Mouse (Mus musculus): ENCODE results near the gene Pex11b. TPM values are rescaled to one million over a fixed set of nuclear protein-coding genes. Genes with fewer than 3 reads are reported as not detected.

The Pex11b gene
- polyA plus RNA-seq, 1 experiment, result 62.3 TPM

DNA sequence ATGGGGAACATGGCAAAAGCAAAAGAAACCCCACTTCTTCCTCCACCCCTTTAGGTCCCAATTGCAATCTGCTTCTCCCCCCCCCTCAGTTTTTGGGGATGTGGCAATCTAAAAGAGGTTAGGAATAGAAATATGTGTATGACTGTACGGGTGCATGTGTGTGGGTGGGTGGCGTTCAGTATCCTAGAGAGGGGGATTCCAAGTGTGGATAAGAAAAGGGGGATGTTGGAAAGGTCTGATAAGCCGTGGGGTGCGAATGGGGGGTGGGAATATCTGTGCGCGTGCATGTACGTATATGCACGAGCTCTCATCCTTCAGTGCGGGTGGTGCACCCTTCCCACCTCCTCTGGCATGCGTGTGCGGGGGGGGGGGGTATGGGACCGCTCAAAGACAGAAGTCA, 38.3 kb upstream of the Pex11b start:
- H3K27me3 ChIP-seq (ENCODE audit: control insufficient read depth, insufficient read depth, low read length), result no peaks in the 10 kb centered on the region
- TF ChIP-seq POLR2A (IDR thresholded peaks at IDR 0.05; ENCODE audit: borderline replicate concordance, insufficient read depth, low read length) (no peak), CTCF (IDR thresholded peaks at IDR 0.05; ENCODE audit: borderline replicate concordance, insufficient read depth, low read depth, low read length) (no peak)
- under 1% methylated on average over 12 of the region's 12 CpGs for WGBS
- peak overlapping the region; percentile 73 for H3K4me3 ChIP-seq (replicated peaks; ENCODE audit: insufficient read depth, low read depth, low read length)
- DNase-seq, result peak; percentile 53 to 58
- peak overlapping the region; percentile 99 for H3K27ac ChIP-seq (ENCODE audit: insufficient read depth, low read length)
- H3K4me1 ChIP-seq (ENCODE audit: control insufficient read depth, insufficient read depth, low read length), result peaks cover 18% of the 10 kb centered on the region

DNA sequence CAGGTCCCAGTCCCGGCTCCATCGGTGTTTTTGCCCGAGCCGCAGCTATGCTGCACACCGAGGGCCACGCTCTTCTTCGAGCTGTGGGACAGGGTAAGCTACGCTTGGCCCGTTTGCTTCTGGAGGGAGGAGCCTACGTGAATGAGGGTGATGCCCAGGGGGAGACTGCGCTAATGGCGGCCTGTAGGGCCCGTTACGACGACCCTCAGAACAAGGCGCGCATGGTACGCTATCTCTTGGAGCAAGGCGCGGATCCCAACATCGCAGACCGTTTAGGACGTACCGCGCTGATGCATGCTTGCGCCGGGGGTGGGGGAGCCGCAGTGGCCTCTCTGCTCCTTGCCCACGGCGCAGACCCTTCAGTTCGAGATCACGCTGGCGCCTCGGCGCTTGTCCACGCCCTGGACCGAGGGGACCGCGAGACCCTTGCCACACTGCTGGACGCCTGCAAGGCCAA, 37.7 kb upstream of the Pex11b start:
- DNase-seq, result peak; percentile 64 to 75
- Histone ChIP-seq H3K27me3 (ENCODE audit: control insufficient read depth, insufficient read depth, low read length) (no peaks in the 10 kb centered on the region), H3K4me3 (replicated peaks; ENCODE audit: insufficient read depth, low read depth, low read length) (peak overlapping the region; percentile 73), H3K4me1 (ENCODE audit: control insufficient read depth, insufficient read depth, low read length) (peaks cover 15% of the 10 kb centered on the region), H3K27ac (ENCODE audit: insufficient read depth, low read length) (peak overlapping the region; percentile 99)
- TF ChIP-seq POLR2A (IDR thresholded peaks at IDR 0.05; ENCODE audit: borderline replicate concordance, insufficient read depth, low read length) (peak; percentile 45; the same call in 1 of the 2 replicates), CTCF (IDR thresholded peaks at IDR 0.05; ENCODE audit: borderline replicate concordance, insufficient read depth, low read depth, low read length) (no peak)
- WGBS, result under 1% methylated on average over 40 of the region's 40 CpGs

- Histone ChIP-seq H3K4me1 (ENCODE audit: control insufficient read depth, insufficient read depth, low read length) (peaks cover 16% of the 10 kb centered on the region), H3K4me3 (replicated peaks; ENCODE audit: insufficient read depth, low read depth, low read length) (peak overlapping the region; percentile 73)
Measured at GRCm38 (mm10) chr3:96598156-96599068, 36.8 kb upstream of the Pex11b start.

DNA sequence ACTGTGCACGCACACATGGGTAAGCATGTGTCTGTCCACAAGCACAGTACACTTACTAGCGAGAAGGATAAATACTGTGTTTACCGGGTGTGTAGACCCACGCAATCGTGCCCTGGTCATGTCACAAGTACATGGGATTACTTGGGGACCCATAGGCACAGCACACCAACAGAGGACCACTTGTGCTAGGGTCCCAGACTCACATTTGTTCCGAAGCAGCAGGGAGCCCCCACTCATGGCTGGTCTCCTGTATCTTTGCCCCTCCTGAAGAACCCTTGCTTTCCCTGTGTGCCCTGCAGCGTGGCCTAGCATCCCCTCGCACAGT, 36.1 kb upstream of the Pex11b start:
- Histone ChIP-seq H3K27ac (ENCODE audit: insufficient read depth, low read length) (no peak overlapping the region), H3K4me3 (replicated peaks; ENCODE audit: insufficient read depth, low read depth, low read length) (peak overlapping the region; percentile 30), H3K27me3 (ENCODE audit: control insufficient read depth, insufficient read depth, low read length) (no peaks in the 10 kb centered on the region), H3K4me1 (ENCODE audit: control insufficient read depth, insufficient read depth, low read length) (peaks cover 22% of the 10 kb centered on the region)
- 53% methylated on average over 8 of the region's 8 CpGs for WGBS
- TF ChIP-seq CTCF (IDR thresholded peaks at IDR 0.05; ENCODE audit: borderline replicate concordance, insufficient read depth, low read depth, low read length), result no peak
- TF ChIP-seq POLR2A (IDR thresholded peaks at IDR 0.05; ENCODE audit: borderline replicate concordance, insufficient read depth, low read length), result 0 out of 2 replicates have a peak, but pooled peaks have one; percentile 9
- DNase-seq, result peak in 1 of 2 experiments; percentile 44

More at GRCm38 (mm10) chr3:96598156-96599068, 36.8 kb upstream of the Pex11b start:
- DNase-seq, result peak; percentile 73 to 77
- Histone ChIP-seq H3K27ac (ENCODE audit: insufficient read depth, low read length) (peak overlapping the region; percentile 99), H3K27me3 (ENCODE audit: control insufficient read depth, insufficient read depth, low read length) (no peaks in the 10 kb centered on the region)
- no peak for TF ChIP-seq CTCF (IDR thresholded peaks at IDR 0.05; ENCODE audit: borderline replicate concordance, insufficient read depth, low read depth, low read length)
- TF ChIP-seq POLR2A (IDR thresholded peaks at IDR 0.05; ENCODE audit: borderline replicate concordance, insufficient read depth, low read length), result 0 out of 2 replicates have a peak, but pooled peaks have one; percentile 22
- 5% methylated on average over 54 of the region's 54 CpGs for WGBS

GRCm38 (mm10) chr3:96599411-96599810, 35.8 kb upstream of the Pex11b start:
- no peaks in the 10 kb centered on the region for H3K27me3 ChIP-seq (ENCODE audit: control insufficient read depth, insufficient read depth, low read length)
- peak in 1 of 2 experiments; percentile 20 for DNase-seq
- H3K4me1 ChIP-seq (ENCODE audit: control insufficient read depth, insufficient read depth, low read length), result peaks cover 22% of the 10 kb centered on the region
- no peak overlapping the region for H3K27ac ChIP-seq (ENCODE audit: insufficient read depth, low read length)
- 74% methylated on average over 3 of the region's 3 CpGs for WGBS
- peak overlapping the region; percentile 30 for H3K4me3 ChIP-seq (replicated peaks; ENCODE audit: insufficient read depth, low read depth, low read length)
- no peak for TF ChIP-seq CTCF (IDR thresholded peaks at IDR 0.05; ENCODE audit: borderline replicate concordance, insufficient read depth, low read depth, low read length)
- TF ChIP-seq POLR2A (IDR thresholded peaks at IDR 0.05; ENCODE audit: borderline replicate concordance, insufficient read depth, low read length), result no peak

DNA sequence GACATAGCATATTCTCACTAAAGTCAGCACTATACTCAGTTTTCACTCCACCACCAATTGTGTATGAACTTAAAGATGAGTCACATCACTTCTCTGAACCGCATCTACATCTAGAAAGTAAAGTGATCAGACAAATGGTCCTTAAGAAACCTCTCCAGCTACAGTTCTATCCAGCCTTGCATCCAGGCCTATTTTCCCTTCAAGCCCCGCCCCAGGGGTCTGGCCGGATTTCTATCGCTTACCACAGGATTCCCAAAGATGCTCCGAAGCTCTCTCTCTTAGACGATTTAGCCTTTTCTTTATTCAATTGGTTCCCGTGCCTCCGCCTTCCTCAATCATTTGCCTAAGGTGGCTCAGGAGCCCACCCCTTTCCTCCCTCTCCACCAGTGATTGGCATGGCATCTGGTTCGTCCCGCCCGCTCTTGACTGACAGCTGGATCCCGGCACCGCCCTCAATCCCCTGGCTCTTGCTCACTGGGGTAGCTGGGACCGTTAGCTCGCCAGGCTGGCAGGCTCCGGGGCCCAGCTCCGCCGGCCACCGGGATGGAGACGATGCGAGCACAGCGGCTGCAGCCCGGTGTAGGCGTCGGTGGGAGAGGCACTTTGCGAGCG, 34.4 kb upstream of the Pex11b start, which contains the start of gene Lix1l:
Lix1l (plus strand) TSS at position 511 of the 612 bp plus-strand sequence.
- H3K27ac ChIP-seq (ENCODE audit: insufficient read depth, low read length), result no peak within 1 kb of the TSS; the same call in 1 of the 2 replicates
- DNase-seq, result peak; percentile 92 to 95
- peak within 1 kb of the TSS; percentile 53 for H3K4me3 ChIP-seq (replicated peaks; ENCODE audit: insufficient read depth, low read depth, low read length)
- peaks cover 19% of the 10 kb centered on the region for H3K4me1 ChIP-seq (ENCODE audit: control insufficient read depth, insufficient read depth, low read length)
- no peak for TF ChIP-seq CTCF (IDR thresholded peaks at IDR 0.05; ENCODE audit: borderline replicate concordance, insufficient read depth, low read depth, low read length)
- TF ChIP-seq POLR2A (IDR thresholded peaks at IDR 0.05; ENCODE audit: borderline replicate concordance, insufficient read depth, low read length), result peak; percentile 47; the same call in 1 of the 2 replicates
- under 1% methylated on average over 27 of the region's 27 CpGs for WGBS
- H3K27me3 ChIP-seq (ENCODE audit: control insufficient read depth, insufficient read depth, low read length), result no peaks in the 10 kb centered on the region

DNA sequence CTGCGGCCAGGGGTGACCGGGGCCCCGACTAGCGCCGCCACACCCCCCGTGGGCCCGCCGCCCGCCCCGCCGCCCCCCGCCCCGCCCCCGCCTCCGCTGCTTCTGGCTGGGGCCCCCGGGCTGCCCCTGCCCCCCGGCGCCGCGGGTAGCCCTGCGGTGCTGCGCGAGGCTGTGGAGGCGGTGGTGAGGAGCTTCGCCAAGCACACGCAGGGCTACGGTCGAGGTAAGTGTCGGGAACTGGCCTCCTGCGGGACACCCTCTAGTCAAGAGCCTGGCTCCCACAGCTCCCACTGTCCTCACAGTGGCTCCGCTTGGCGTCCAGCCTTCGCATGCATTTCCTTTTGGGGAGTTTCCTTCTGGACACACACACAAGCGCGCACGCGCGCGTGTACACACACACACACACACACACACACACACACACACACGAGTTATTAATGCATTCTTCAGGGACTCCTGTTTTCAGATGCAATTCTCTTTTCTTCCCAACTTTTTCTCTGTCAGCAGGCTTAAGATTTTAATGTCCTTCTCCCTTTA, 33.9 kb upstream of the Pex11b start:
- DNase-seq, result peak; percentile 77 to 80
- under 1% methylated on average over 35 of the region's 40 CpGs for WGBS
- Histone ChIP-seq H3K4me3 (replicated peaks; ENCODE audit: insufficient read depth, low read depth, low read length) (peak overlapping the region; percentile 53), H3K27me3 (ENCODE audit: control insufficient read depth, insufficient read depth, low read length) (no peaks in the 10 kb centered on the region; the same call in 1 of the 2 replicates), H3K27ac (ENCODE audit: insufficient read depth, low read length) (no peak overlapping the region; the same call in 1 of the 2 replicates), H3K4me1 (ENCODE audit: control insufficient read depth, insufficient read depth, low read length) (peaks cover 19% of the 10 kb centered on the region)
- TF ChIP-seq CTCF (IDR thresholded peaks at IDR 0.05; ENCODE audit: borderline replicate concordance, insufficient read depth, low read depth, low read length) (no peak), POLR2A (IDR thresholded peaks at IDR 0.05; ENCODE audit: borderline replicate concordance, insufficient read depth, low read length) (no peak)

Data from cerebellum, adult 2 months (tissue).